Mouse (Mus musculus) spleen, postnatal 10 days (tissue): ENCODE results near the gene Gm17655.

Experiments
- DNase-seq, 2 experiments: peaks; one replicate each; pipeline ENCODE4 v3.0.0; 2021 to 2022; ENCODE audit warnings: low spot score in 2 of 2

Gene Gm17655

DNA sequence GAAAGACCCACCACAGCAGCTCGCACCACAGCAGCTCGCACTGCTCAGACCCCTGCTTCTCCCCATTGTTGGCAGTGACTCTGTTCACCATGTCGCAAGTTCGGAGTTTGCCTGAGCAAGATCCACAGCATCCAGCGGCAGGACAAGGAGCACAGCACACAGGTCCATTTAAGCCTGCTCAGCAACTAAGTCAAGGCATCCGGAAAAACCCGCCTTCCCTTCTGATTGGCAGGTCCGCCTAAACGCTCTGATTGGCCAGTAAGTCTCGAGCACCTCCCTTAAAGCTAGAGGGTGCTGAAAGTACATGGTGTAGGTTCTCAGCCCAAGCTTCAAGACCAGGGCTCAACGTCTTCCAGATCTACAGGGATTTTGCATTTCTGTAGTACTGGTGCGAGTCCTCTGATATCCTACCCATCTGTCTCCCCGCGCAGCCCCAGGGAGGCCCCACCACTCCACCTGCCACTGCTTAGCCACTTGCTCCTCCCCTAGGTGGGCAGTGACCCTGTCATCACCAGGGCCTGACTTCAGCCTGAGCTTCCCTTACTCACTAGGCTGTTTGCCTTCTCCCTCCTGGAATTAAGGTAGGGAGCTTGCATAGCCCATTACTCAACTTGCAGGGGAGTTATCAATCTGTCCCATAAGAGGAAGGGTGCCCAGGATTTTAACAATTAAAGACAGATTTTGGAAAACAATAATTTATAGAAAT, 14.0 kb upstream of the Gm17655 start:
- no peak for DNase-seq

DNA sequence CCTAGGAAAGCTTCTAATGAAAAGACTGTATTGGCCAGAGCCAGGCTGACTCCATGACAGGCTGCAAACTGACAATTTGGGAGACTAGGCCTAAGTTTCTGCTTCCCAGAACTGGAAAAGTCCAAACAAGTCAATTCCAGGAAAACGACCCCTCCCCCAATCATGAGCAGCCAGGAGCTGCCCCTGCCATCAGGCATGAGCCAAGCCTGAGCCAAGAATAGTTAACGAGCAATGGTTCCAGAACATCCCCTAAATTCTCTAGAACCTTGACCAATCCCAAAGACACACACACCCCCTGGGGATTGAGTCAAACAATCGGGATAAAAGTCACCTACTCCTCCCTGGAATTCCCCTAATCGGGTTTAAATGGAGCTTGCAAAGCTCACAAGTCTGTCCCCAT, 10.6 kb upstream of the Gm17655 start:
- no peak for DNase-seq

DNA sequence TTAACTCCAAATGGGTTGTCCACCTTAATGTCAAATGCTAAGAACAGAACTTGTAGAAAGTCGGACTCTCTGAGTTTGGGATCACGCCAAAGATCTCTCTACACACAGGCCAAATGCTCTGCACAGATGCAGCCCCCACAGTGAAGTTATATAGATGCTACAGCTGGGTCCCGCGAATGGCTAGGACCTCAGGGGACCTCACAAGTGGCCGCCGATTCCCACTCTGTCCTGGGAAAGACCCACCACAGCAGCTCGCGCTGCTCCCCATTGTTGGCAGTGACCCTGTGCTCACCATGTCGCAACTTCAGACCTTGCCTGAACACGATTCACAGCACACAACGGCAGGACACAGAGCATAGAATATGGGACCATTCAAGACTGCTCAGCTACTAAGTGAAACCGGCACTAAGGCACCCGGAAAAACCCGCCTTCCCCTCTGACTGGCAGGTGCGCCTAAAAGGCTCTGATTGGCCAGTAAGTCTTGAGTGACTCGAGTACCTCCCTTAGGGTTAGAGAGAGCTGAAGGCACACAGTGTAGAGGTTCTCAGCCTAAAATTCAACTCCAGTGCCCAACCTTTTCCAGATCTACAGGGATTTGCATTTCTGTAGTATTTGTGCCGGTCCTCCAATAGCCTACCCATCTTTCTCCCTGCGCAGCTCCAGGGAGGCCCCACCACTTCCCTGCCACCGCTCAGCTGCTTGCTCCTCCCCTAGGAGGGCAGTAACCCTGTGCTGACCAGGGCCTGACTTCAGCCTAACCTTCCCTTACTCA, 14.5 kb downstream of the Gm17655 start:
- peak; percentile 68 to 86 for DNase-seq

GRCm38 (mm10) chr5:110023694-110024427, 48.5 kb downstream of the Gm17655 start:
- peak in 1 of 2 experiments; percentile 32 for DNase-seq

DNA sequence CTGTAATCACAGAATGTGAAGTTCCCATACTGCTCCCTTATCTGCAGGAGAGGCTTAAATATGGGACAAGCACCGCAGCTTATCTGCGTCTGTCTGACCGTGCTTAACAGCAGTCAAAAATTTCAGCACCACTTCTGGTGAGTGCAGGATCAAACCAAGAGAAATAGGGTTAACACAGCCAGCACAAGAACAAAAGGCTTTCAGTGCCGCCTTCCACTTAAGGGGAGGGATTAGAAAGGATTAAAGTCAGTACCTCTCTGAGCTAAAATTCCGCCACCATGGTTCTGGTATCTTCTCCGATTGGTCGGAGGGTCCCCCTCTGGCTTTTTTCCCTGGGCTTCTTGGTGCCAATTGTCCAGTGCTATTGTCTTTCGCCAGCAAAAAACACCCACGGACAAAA, 49.0 kb downstream of the Gm17655 start:
- DNase-seq: no peak

DNA sequence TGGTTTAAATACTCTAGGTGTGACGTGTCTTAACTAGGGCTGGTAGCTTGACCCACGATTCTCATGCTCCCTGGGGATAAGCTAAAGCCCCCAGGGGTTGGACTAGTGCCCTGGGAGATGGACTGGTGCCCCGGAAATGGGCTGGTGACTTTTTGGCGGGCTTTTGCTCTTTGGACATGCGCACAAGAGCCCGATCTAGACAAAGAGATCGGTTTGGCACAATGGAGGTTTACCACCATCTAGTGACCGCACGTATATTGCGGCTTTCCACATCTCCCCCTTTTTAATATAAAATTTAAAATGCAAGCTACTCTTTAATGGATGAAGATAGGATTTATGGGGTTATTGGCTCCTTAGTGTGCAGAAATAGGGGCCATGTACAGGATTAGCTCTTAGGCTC, 56.5 kb downstream of the Gm17655 start:
- peak in 1 of 2 experiments; percentile 14 for DNase-seq
